Mouse (Mus musculus) megakaryocyte, embryonic 14.5 days (primary cell): ENCODE data around the gene Csrp1. TPM values are rescaled to one million over a fixed set of nuclear protein-coding genes. Genes with fewer than 3 reads are reported as not detected.

Source experiments
- H3K27me3 ChIP-seq: replicated peaks from 2 replicates; pipeline ENCODE3; 2012; ENCODE audit warnings: inconsistent platforms
- H3K36me3 ChIP-seq: replicated peaks from 2 replicates; pipeline ENCODE3; 2012; ENCODE audit warnings: low read length, inconsistent platforms, mixed read lengths
- H3K4me1 ChIP-seq: 2 replicates; pipeline ENCODE4 v1.6.1; 2012; ENCODE audit warnings: inconsistent platforms
- H3K4me3 ChIP-seq: replicated peaks from 2 replicates; pipeline ENCODE3; 2012; ENCODE audit warnings: moderate library complexity, mild to moderate bottlenecking, inconsistent platforms
- H3K9me3 ChIP-seq: 2 replicates; pipeline ENCODE4 v1.6.1; 2012; ENCODE audit warnings: inconsistent platforms
- FLI1 ChIP-seq: IDR thresholded peaks from 2 replicates; pipeline ENCODE4 v1.6.1; 2012; ENCODE audit warnings: low read length, inconsistent platforms, mixed read lengths
- GATA1 ChIP-seq: IDR thresholded peaks from 3 replicates; pipeline ENCODE4 v1.6.1; 2012; ENCODE audit warnings: mixed read lengths, low read length, inconsistent platforms, borderline replicate concordance
- polyA plus RNA-seq: library from polyadenylated mRNA; stranded (reverse); fragments of >175 nt; gene quantifications from 2 replicates; pipeline ENCODE4 v1.2.3, GENCODE M21; 2012; ENCODE audit warnings: low replicate concordance; ENCODE audit not compliant: insufficient read depth

Csrp1 gene
- polyA plus RNA-seq, result 55.5 and 121 TPM in 2 replicates

DNA sequence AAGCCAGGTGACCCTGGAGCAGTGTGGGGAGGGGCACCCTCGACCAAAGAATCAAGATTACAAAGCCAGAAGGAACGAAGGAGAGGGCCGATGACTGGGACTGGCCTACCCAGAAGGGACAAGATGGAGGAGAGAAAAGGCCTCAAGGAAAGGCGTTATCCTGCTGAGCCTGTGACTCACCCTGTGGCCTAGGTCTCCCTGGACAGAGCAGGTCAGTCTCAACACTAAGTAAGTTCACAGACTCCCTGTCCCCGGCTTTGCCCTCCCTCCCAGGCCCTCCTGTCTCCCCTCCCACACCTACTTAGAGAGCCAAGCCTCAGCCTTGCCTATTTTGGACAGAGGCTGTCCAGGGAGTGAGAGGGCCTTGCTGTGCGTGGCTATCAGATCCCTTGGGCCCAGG lies at the start of gene Csrp1:
TSS of gene Csrp1 (plus strand) at position 79 of the 400 bp plus-strand sequence.
- TF ChIP-seq GATA1 (no peak), FLI1 (no peak)
- H3K4me3 ChIP-seq, result peak within 1 kb of the TSS; percentile 85
- no peaks in the 10 kb centered on the region for H3K27me3 ChIP-seq
- H3K9me3 ChIP-seq, result no peaks in the 10 kb centered on the region; the same call in 1 of the 2 replicates
- peaks cover 13% of the 10 kb centered on the region for H3K36me3 ChIP-seq
- H3K4me1 ChIP-seq, result peaks cover 66% of the 10 kb centered on the region

DNA sequence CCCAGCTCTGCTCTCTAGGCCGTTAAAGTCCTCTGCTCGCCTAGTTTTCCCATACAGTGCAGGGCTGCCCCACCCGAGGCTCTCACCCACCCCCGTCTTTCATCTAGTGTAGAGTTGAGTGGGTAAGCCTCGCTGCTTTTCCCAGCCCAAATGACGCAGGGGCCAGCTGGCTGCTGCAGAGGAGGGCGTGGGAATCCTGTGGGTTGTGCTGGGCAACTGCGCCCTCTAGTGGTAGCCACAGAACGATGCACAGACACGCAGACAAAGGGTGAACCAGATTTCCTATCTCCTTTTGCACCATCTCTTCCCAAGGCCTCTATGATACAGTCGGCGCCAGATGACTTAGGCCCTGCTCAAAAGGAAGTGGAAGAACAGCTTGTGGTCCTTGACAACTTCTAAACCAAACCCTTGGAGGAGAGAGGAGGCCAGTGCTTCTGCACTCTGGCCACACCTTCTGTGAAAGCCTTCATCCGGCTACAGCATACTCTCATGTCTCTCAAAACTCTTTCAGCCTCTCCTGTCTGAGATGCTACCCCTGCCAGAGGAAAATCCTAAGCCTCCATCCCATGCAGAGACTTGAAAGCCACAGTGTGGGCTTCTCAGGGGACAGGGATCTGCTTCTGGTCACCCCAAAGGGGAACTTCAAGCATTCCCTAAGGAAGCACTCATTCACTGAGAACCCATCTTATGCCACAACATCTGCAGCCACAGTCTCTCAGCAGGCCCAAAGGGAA lies 49.3 kb upstream of the Csrp1 start:
- peaks cover 28% of the 10 kb centered on the region for H3K36me3 ChIP-seq
- H3K4me3 ChIP-seq, result peak overlapping the region; percentile 80
- H3K4me1 ChIP-seq, result peaks cover 74% of the 10 kb centered on the region
- no peak for TF ChIP-seq FLI1
- TF ChIP-seq GATA1, result no peak
- no peaks in the 10 kb centered on the region for H3K9me3 ChIP-seq
- H3K27me3 ChIP-seq, result no peaks in the 10 kb centered on the region

GRCm38 (mm10) chr1:135671406-135671805 lies 48.5 kb upstream of the Csrp1 start:
- peaks cover 28% of the 10 kb centered on the region for H3K36me3 ChIP-seq
- H3K4me3 ChIP-seq, result no peak overlapping the region
- no peaks in the 10 kb centered on the region for H3K27me3 ChIP-seq
- H3K4me1 ChIP-seq, result peaks cover 82% of the 10 kb centered on the region
- TF ChIP-seq GATA1 (no peak), FLI1 (no peak)
- no peaks in the 10 kb centered on the region for H3K9me3 ChIP-seq

GRCm38 (mm10) chr1:135671956-135672355 lies 47.9 kb upstream of the Csrp1 start:
- Histone ChIP-seq H3K4me1 (peaks cover 85% of the 10 kb centered on the region), H3K27me3 (no peaks in the 10 kb centered on the region), H3K9me3 (no peaks in the 10 kb centered on the region), H3K4me3 (no peak overlapping the region), H3K36me3 (peaks cover 24% of the 10 kb centered on the region)
- TF ChIP-seq FLI1 (no peak), GATA1 (no peak)

- Histone ChIP-seq H3K4me3 (no peak overlapping the region), H3K9me3 (no peaks in the 10 kb centered on the region), H3K4me1 (peaks cover 85% of the 10 kb centered on the region), H3K27me3 (no peaks in the 10 kb centered on the region), H3K36me3 (peaks cover 24% of the 10 kb centered on the region)
- TF ChIP-seq GATA1, result no peak
- no peak for TF ChIP-seq FLI1
Observed at GRCm38 (mm10) chr1:135672374-135672773, 47.5 kb upstream of the Csrp1 start.

- Histone ChIP-seq H3K36me3 (peaks cover 24% of the 10 kb centered on the region), H3K9me3 (no peaks in the 10 kb centered on the region), H3K4me3 (no peak overlapping the region), H3K27me3 (no peaks in the 10 kb centered on the region), H3K4me1 (peaks cover 92% of the 10 kb centered on the region)
- no peak for TF ChIP-seq GATA1
- TF ChIP-seq FLI1, result no peak
Observed at GRCm38 (mm10) chr1:135673423-135673822, 46.4 kb upstream of the Csrp1 start.

DNA sequence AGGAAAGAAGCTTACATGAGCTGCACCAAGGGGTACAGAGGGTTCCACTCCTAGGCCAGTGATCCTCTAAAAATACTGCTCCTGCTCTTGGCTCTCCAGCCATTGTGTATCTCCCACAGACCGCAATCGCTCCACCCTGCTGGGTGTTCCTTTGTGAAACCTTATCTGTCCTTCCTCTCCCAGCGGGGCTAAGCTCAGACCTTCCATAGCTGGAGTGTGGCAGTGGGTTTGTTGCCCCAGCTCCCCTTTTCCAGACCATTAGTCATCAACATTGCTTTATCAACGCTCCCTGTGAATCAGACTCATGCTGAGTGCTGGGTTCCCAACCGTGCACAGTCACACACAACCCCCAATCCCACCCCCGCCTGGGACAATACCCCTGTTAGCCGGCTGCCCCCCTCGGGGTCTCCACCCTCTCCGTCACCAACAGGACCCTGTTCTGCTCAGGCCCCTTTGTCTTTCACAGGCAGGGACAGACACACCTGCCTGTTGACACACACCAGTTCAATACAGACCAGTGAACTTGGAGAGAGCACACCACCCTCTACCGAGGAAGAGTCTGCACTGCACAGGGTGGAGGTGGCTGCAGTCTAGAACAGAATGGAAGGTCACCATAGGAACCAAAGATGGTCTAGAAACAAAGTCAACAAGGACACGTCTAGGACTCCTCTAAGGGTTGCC lies 44.3 kb upstream of the Csrp1 start:
- Histone ChIP-seq H3K9me3 (no peaks in the 10 kb centered on the region), H3K36me3 (peaks cover 26% of the 10 kb centered on the region), H3K27me3 (no peaks in the 10 kb centered on the region), H3K4me3 (peak overlapping the region; percentile 14), H3K4me1 (peaks cover 75% of the 10 kb centered on the region)
- TF ChIP-seq GATA1, result no peak
- no peak for TF ChIP-seq FLI1

DNA sequence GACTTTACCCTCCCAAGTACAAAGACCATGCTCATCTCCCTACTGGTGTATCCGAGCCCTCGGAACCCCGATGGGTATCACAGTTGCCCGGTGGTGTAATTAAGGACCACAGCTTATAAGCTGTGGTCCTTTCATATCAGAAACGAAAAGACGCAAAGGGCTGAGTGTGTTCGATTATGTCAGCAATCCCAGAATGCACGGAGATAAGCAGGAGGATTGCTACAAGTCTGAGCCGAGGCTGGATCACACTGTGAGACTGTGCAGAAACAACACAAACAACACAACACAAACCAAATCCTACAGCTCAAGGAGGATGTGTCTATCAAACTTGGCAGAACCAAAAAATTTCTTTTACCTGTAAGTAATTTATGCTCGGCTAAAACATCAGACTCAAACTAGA lies 43.6 kb upstream of the Csrp1 start:
- Histone ChIP-seq H3K4me1 (peaks cover 75% of the 10 kb centered on the region), H3K27me3 (no peaks in the 10 kb centered on the region), H3K9me3 (no peaks in the 10 kb centered on the region), H3K36me3 (peaks cover 26% of the 10 kb centered on the region), H3K4me3 (no peak overlapping the region)
- TF ChIP-seq GATA1, result no peak
- no peak for TF ChIP-seq FLI1

DNA sequence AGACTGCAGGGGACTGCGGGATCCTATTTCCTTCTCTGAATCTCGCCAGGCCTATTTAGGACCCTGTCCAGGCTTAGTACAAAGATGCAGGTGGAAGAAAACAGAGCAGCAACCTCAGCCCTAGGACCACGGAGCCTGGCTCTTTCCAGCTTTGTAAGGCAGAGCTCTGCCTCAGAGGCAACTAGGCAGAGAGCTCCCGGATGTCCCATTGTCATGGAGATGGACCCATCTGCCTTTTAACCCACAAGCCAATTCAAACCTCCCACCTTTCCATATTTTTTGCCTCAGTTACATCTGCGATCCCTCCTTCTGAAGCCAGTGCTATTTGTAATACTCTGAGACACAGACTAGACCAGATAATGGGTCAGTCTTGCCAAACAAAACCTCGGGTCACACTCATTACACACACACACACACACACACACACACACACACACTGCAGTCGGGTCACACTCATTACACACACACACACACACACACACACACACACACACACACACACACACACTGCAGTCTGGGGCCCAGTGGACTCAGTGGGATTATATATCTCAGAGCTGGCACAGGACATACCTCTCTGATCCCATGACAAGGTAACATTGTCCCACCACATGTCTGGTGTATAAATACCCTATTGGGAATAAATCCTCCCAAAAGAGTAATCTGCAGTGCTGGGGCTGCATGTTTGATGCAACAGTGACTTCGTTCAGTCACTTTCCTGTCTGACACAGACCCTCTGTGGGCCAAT lies 42.8 kb upstream of the Csrp1 start:
- Histone ChIP-seq H3K4me1 (peaks cover 75% of the 10 kb centered on the region), H3K9me3 (no peaks in the 10 kb centered on the region), H3K27me3 (no peaks in the 10 kb centered on the region), H3K4me3 (no peak overlapping the region), H3K36me3 (peaks cover 24% of the 10 kb centered on the region)
- TF ChIP-seq FLI1, result no peak
- TF ChIP-seq GATA1, result no peak

- Histone ChIP-seq H3K4me3 (no peak overlapping the region), H3K4me1 (peaks cover 65% of the 10 kb centered on the region), H3K9me3 (no peaks in the 10 kb centered on the region), H3K36me3 (peaks cover 22% of the 10 kb centered on the region), H3K27me3 (no peaks in the 10 kb centered on the region)
- TF ChIP-seq GATA1, result no peak
- TF ChIP-seq FLI1, result no peak
Observed at GRCm38 (mm10) chr1:135678145-135678544, 41.7 kb upstream of the Csrp1 start.
